Comparison of ENCODE assay signal across 12 mouse cellular contexts in the genomic region with DNA sequence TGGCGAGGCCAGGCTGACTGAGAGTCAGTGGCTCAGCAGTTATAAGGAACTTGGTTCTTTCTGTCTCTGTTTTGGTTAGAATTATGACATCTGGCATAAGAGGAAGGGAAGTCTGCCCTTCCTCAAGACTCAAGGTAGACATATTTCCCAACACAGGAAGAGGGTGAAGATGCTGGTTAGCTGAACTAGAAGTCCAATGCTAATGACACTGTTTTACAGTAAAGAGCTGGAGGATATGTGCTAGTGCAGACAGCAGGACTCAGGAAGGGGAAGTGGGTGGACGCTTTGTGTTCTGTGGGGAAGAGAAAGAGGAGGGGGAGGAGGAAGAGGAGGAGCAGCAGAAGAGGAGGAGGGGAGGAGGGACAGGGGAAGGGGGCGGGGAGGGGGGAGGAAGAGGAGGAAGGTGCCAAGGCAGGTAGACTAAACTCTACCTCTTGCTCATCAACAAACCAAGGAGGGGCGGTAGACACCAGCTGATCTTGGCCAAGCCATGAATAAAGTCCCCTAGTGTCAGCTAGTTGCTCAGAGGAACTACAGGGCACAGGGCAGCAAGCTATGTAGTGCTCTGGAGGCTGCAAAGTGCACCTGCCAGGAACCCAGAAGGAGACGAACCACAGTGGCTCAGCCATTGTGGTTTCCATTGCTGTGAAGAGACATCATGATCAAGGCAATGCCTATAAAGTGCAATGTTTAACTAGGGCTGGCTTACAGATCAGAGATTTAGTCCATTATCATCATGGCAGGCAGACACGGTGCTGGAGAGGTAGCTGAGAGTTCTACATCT. TPM values are rescaled to one million over a fixed set of nuclear protein-coding genes. Genes with fewer than 3 reads are reported as not detected.
DNase-seq lines count a peak whose midpoint lies in the region; ATAC-seq and TF ChIP-seq lines count a peak whose summit lies in the region.
"Had no signal": no experiment of that assay in that cellular context is flagged by ENCODE, and none has a peak within 500 bp of the region (broad histone marks: within the 10 kb centered on the region; RNA-seq: fewer than 3 reads in every experiment).

No protein-coding gene starts in this region.

- peak; percentile 92 for ATAC-seq in common myeloid progenitor, adult 5-6 weeks (replicated peaks; ENCODE audit: low read depth, poor library complexity, severe bottlenecking)
- ATAC-seq in monocyte, adult 5-6 weeks (replicated peaks; ENCODE audit: insufficient number of reproducible peaks, low FRiP score, low TSS enrichment, poor library complexity, severe bottlenecking): peak; percentile 96
- no peak for ATAC-seq in erythroid progenitor cell, adult 5-6 weeks (replicated peaks; ENCODE audit: low FRiP score, poor library complexity, severe bottlenecking)
- ATAC-seq: forebrain, embryonic 13.5 days had no signal

- peak; percentile 16 for DNase-seq in gastrocnemius, adult 2 months
- no peak for DNase-seq in gastrocnemius, postnatal 25 days
- DNase-seq in 416B (ENCODE audit: low read depth): peak; percentile 41
- no peak for DNase-seq in limb, embryonic 10.5 days (ENCODE audit: low spot score)
- DNase-seq in adrenal gland, adult 8-10 months: no peak
- DNase-seq: cerebellum, postnatal 25 days had no signal

- H3K9me3 ChIP-seq in limb, embryonic 10.5 days (replicated peaks): no peaks in the 10 kb centered on the region
- H3K9me3 ChIP-seq: forebrain, embryonic 13.5 days; hindbrain, embryonic 12.5 days; limb, embryonic 15.5 days had no signal

- no peak overlapping the region for H3K4me3 ChIP-seq in gastrocnemius, adult 2 months
- H3K4me3 ChIP-seq in limb, embryonic 10.5 days: no peak overlapping the region
- H3K4me3 ChIP-seq: forebrain, embryonic 13.5 days; hindbrain, embryonic 12.5 days; limb, embryonic 15.5 days had no signal

- TF ChIP-seq CTCF in gastrocnemius, adult 2 months (IDR thresholded peaks at IDR 0.05): no peak

- no peaks in the 10 kb centered on the region for H3K36me3 ChIP-seq in limb, embryonic 10.5 days
- H3K36me3 ChIP-seq: hindbrain, embryonic 12.5 days; limb, embryonic 15.5 days had no signal

- no peak overlapping the region for H3K27ac ChIP-seq in gastrocnemius, adult 2 months
- H3K27ac ChIP-seq in limb, embryonic 10.5 days: no peak overlapping the region
- H3K27ac ChIP-seq: forebrain, embryonic 13.5 days; hindbrain, embryonic 12.5 days; limb, embryonic 15.5 days had no signal

- H3K4me1 ChIP-seq in limb, embryonic 10.5 days: peaks cover 28% of the 10 kb centered on the region
- H3K4me1 ChIP-seq: forebrain, embryonic 13.5 days had no signal

- intact Hi-C loops in gastrocnemius, adult 2 months (cut with DNase I): no loop called here

- H3K27me3 ChIP-seq in limb, embryonic 10.5 days (ENCODE audit: low read depth, poor library complexity, severe bottlenecking): no peaks in the 10 kb centered on the region
- H3K27me3 ChIP-seq: forebrain, embryonic 13.5 days; hindbrain, embryonic 12.5 days; limb, embryonic 15.5 days had no signal

- WGBS in limb, embryonic 10.5 days: 86% methylated on average over 6 of the region's 6 CpGs

RNA-seq across cellular contexts. Expression of a gene that starts 4.5 kb away (rescaled TPM):
- total RNA-seq in gastrocnemius, adult 2 months (2021): 10 to 100 TPM; 10.5 to 11.2 TPM
- 10 to 100 TPM; 12.4 to 12.9 TPM for total RNA-seq in gastrocnemius, postnatal 25 days (2021)
- 22.8 and 35.2 TPM in 2 replicates for total RNA-seq in common myeloid progenitor, adult 5-6 weeks (2017)
- total RNA-seq in monocyte, adult 5-6 weeks (2017): 11.4 to 17.3 TPM (median 12.7 TPM) in 3 replicates
- polyA plus RNA-seq in limb, embryonic 10.5 days (2016; fragmentation: Nextera tagmentation; extraction: Ambion mirVana): 18.4 and 20.2 TPM in 2 replicates
- total RNA-seq in erythroid progenitor cell, adult 5-6 weeks (2015; ENCODE audit: low replicate concordance): 8.3 and 8.8 TPM in 2 replicates
- not detected in 2 replicates for total RNA-seq in erythroid progenitor cell, adult 5-6 weeks (2017; ENCODE audit: low replicate concordance)
- 10 to 100 TPM; 21.1 to 25.4 (median 23.7) TPM for total RNA-seq in adrenal gland, adult 8-10 months (2022)

RNA-seq across cellular contexts. Expression of a gene that starts 55.6 kb away (rescaled TPM):
- total RNA-seq in gastrocnemius, adult 2 months (2021): 1 to 10 TPM; 2.1 to 3.0 TPM
- 1 to 10 TPM; 2.6 to 3.0 TPM for total RNA-seq in gastrocnemius, postnatal 25 days (2021)
- total RNA-seq in common myeloid progenitor, adult 5-6 weeks (2017): 3.2 and 3.3 TPM in 2 replicates
- 1.5 to 3.0 TPM (median 2.5 TPM) in 3 replicates for total RNA-seq in monocyte, adult 5-6 weeks (2017)
- polyA plus RNA-seq in limb, embryonic 10.5 days (2016; fragmentation: Nextera tagmentation; extraction: Ambion mirVana): 5.6 and 7.8 TPM in 2 replicates
- total RNA-seq in erythroid progenitor cell, adult 5-6 weeks (2015; ENCODE audit: low replicate concordance): 2.1 TPM in 1 of 2 replicates, not detected in the other
- 0.90 TPM in 1 of 2 replicates, not detected in the other for total RNA-seq in erythroid progenitor cell, adult 5-6 weeks (2017; ENCODE audit: low replicate concordance)
- total RNA-seq in adrenal gland, adult 8-10 months (2022): 1 to 10 TPM; 3.4 to 5.4 (median 4.9) TPM

Comparison
In these comparisons a context has a peak if more than half of its experiments do, and no peak if none do; other contexts are left out.
1. DNase-seq: peak in gastrocnemius, adult 2 months (single experiment) and 416B (single experiment); none in gastrocnemius, postnatal 25 days (single experiment), limb, embryonic 10.5 days (single experiment) and adrenal gland, adult 8-10 months (single experiment).